Mouse (Mus musculus) intestine, embryonic 16.5 days (tissue): ENCODE results near the gene Cnnm1. TPM values are rescaled to one million over a fixed set of nuclear protein-coding genes. Genes with fewer than 3 reads are reported as not detected.
A peak's percentile ranks its signal among the peaks of the same experiment; 100 is the strongest.
"Not testable (repeated sequence)": the region's sequence is repeated elsewhere in the genome, so short reads cannot be mapped to it uniquely, and the experiment has no call there.

ENCODE experiments used
- ATAC-seq: fragments of 200-750 bp; cut with Nextera tagmentation; 2 replicates; pipeline ENCODE4 v1.8.0; 2017; ENCODE audit warnings: moderate TSS enrichment, moderate library complexity
- H3K27ac ChIP-seq: fragments of 300-500 bp; sonication (generic); 2 replicates; pipeline ENCODE4 v1.5.1; 2014; ENCODE audit warnings: mild to moderate bottlenecking, low read length
- H3K27me3 ChIP-seq: fragments of 300-500 bp; sonication (generic); replicated peaks from 2 replicates; pipeline ENCODE4 v1.6.1; 2014; ENCODE audit warnings: low read length, control low read depth, mixed read lengths; ENCODE audit not compliant: control insufficient read depth, insufficient read depth
- H3K36me3 ChIP-seq: fragments of 300-500 bp; sonication (generic); 2 replicates; pipeline ENCODE4 v1.6.1; 2014; ENCODE audit warnings: low read length, control low read depth; ENCODE audit not compliant: control insufficient read depth, insufficient read depth
- H3K4me1 ChIP-seq: fragments of 300-500 bp; sonication (generic); 2 replicates; pipeline ENCODE4 v1.6.1; 2014; ENCODE audit warnings: low read length, control low read depth, mixed read lengths; ENCODE audit not compliant: control insufficient read depth, insufficient read depth
- H3K4me2 ChIP-seq: fragments of 300-500 bp; sonication (generic); 2 replicates; pipeline ENCODE4 v1.6.1; 2014; ENCODE audit warnings: low read depth, low read length, control low read depth
- H3K4me3 ChIP-seq: fragments of 300-500 bp; sonication (generic); 2 replicates; pipeline ENCODE4 v1.5.1; 2014; ENCODE audit warnings: mild to moderate bottlenecking, low read length
- H3K9ac ChIP-seq: fragments of 300-500 bp; sonication (generic); 2 replicates; pipeline ENCODE4 v1.6.1; 2014; ENCODE audit warnings: low read depth, low read length
- H3K9me3 ChIP-seq: fragments of 300-500 bp; sonication (generic); 2 replicates; pipeline ENCODE4 v1.6.1; 2016; ENCODE audit warnings: low read length, control low read depth; ENCODE audit not compliant: control insufficient read depth
- WGBS: fragments of 180-500 bp; shearing (Covaris S2); extraction: QIAGEN DNeasy Blood & Tissue Kit; methylation state at CpG from one replicate; pipeline ENCODE4 v1.1.7; 2014; 5-methylcytosine and 5-hydroxymethylcytosine counted together
- polyA plus RNA-seq: library from polyadenylated mRNA; unstranded; fragments of >200 nt; fragmentation: Nextera tagmentation; extraction: Ambion mirVana; gene quantifications from 2 replicates; pipeline ENCODE4 v1.2.1, GENCODE M21; 2015

The Cnnm1 gene
- polyA plus RNA-seq, 1 experiment from 2014 or later, result 1.3 TPM

GRCm38 (mm10) chr19:43476063-43476462 lies 35.8 kb downstream of the Cnnm1 start:
- no peaks in the 10 kb centered on the region for H3K9me3 ChIP-seq
- no peaks in the 10 kb centered on the region for H3K27me3 ChIP-seq
- H3K4me1 ChIP-seq, result no peaks in the 10 kb centered on the region; the same call in 1 of the 2 replicates
- no peak for ATAC-seq
- 61% methylated on average over 7 of the region's 7 CpGs for WGBS
- H3K4me2 ChIP-seq, result no peak overlapping the region
- H3K27ac ChIP-seq, result no peak overlapping the region
- H3K36me3 ChIP-seq, result no peaks in the 10 kb centered on the region
- H3K4me3 ChIP-seq, result no peak overlapping the region
- no peak overlapping the region for H3K9ac ChIP-seq

- Histone ChIP-seq H3K27me3 (no peaks in the 10 kb centered on the region), H3K36me3 (no peaks in the 10 kb centered on the region), H3K4me3 (no peak overlapping the region)
Observed at GRCm38 (mm10) chr19:43477436-43477835, 37.2 kb downstream of the Cnnm1 start.

GRCm38 (mm10) chr19:43478891-43479290 lies 38.7 kb downstream of the Cnnm1 start:
- WGBS, result 18% methylated on average over 5 of the region's 5 CpGs
- no peak overlapping the region for H3K4me2 ChIP-seq
- H3K9me3 ChIP-seq, result no peaks in the 10 kb centered on the region

More at GRCm38 (mm10) chr19:43477436-43477835, 37.2 kb downstream of the Cnnm1 start:
- H3K4me1 ChIP-seq, result no peaks in the 10 kb centered on the region; the same call in 1 of the 2 replicates
- H3K9me3 ChIP-seq, result no peaks in the 10 kb centered on the region
- no peak overlapping the region for H3K4me2 ChIP-seq
- no peak overlapping the region for H3K27ac ChIP-seq
- no peak overlapping the region for H3K9ac ChIP-seq
- ATAC-seq, result no peak
- WGBS, result 85% methylated on average over 5 of the region's 5 CpGs

GRCm38 (mm10) chr19:43479431-43479830 lies 39.2 kb downstream of the Cnnm1 start:
- H3K4me1 ChIP-seq, result no peaks in the 10 kb centered on the region; the same call in 1 of the 2 replicates
- no peak for ATAC-seq

More at GRCm38 (mm10) chr19:43478891-43479290, 38.7 kb downstream of the Cnnm1 start:
- H3K4me1 ChIP-seq, result no peaks in the 10 kb centered on the region; the same call in 1 of the 2 replicates
- no peaks in the 10 kb centered on the region for H3K27me3 ChIP-seq
- H3K4me3 ChIP-seq, result no peak overlapping the region
- H3K36me3 ChIP-seq, result no peaks in the 10 kb centered on the region
- H3K27ac ChIP-seq, result no peak overlapping the region
- 0 out of 2 replicates have a peak, but pooled peaks have one; percentile 46 for ATAC-seq
- H3K9ac ChIP-seq, result no peak overlapping the region

GRCm38 (mm10) chr19:43480512-43480911 lies 40.3 kb downstream of the Cnnm1 start:
- no peak overlapping the region for H3K4me2 ChIP-seq
- H3K4me1 ChIP-seq, result no peaks in the 10 kb centered on the region; the same call in 1 of the 2 replicates
- no peaks in the 10 kb centered on the region for H3K36me3 ChIP-seq
- no peaks in the 10 kb centered on the region for H3K27me3 ChIP-seq
- no peak for ATAC-seq
- no peak overlapping the region for H3K4me3 ChIP-seq
- no peaks in the 10 kb centered on the region for H3K9me3 ChIP-seq
- 57% methylated on average over 9 of the region's 9 CpGs for WGBS
- H3K27ac ChIP-seq, result no peak overlapping the region
- H3K9ac ChIP-seq, result no peak overlapping the region

More at GRCm38 (mm10) chr19:43479431-43479830, 39.2 kb downstream of the Cnnm1 start:
- Histone ChIP-seq H3K9me3 (no peaks in the 10 kb centered on the region), H3K9ac (no peak overlapping the region), H3K27me3 (no peaks in the 10 kb centered on the region), H3K4me3 (no peak overlapping the region), H3K36me3 (no peaks in the 10 kb centered on the region), H3K4me2 (no peak overlapping the region), H3K27ac (no peak overlapping the region)
- WGBS, result 77% methylated on average over 5 of the region's 5 CpGs

- no peak overlapping the region for H3K4me2 ChIP-seq
- H3K9me3 ChIP-seq, result no peaks in the 10 kb centered on the region
- no peaks in the 10 kb centered on the region for H3K4me1 ChIP-seq
- H3K36me3 ChIP-seq, result no peaks in the 10 kb centered on the region
- no peak for ATAC-seq
- H3K27ac ChIP-seq, result no peak overlapping the region
- no peak overlapping the region for H3K4me3 ChIP-seq
- WGBS, result 37% methylated on average over 3 of the region's 3 CpGs
- no peaks in the 10 kb centered on the region for H3K27me3 ChIP-seq
- no peak overlapping the region for H3K9ac ChIP-seq
Observed at GRCm38 (mm10) chr19:43487429-43487828, 47.2 kb downstream of the Cnnm1 start.

- not testable (repeated sequence) for H3K27me3 ChIP-seq, H3K9ac ChIP-seq, H3K4me1 ChIP-seq, H3K4me2 ChIP-seq, H3K9me3 ChIP-seq, H3K36me3 ChIP-seq
- 76% methylated on average over 1 of the region's 1 CpGs for WGBS
- H3K4me3 ChIP-seq, result peak overlapping the region; percentile 4; the same call in 1 of the 2 replicates
- peak; percentile 47 for ATAC-seq
- peak overlapping the region; percentile 74 for H3K27ac ChIP-seq
Observed at GRCm38 (mm10) chr19:43493316-43493715, 53.1 kb downstream of the Cnnm1 start.

GRCm38 (mm10) chr19:43493878-43494277 lies 53.6 kb downstream of the Cnnm1 start:
- H3K36me3 ChIP-seq, result peaks cover 4% of the 10 kb centered on the region; the same call in 1 of the 2 replicates
- peak overlapping the region; percentile 4; the same call in 1 of the 2 replicates for H3K4me3 ChIP-seq
- no peak overlapping the region for H3K9ac ChIP-seq
- 0 out of 2 replicates have a peak overlapping the region, but pooled peaks have one; percentile 10 for H3K4me2 ChIP-seq
- no peaks in the 10 kb centered on the region for H3K27me3 ChIP-seq
- H3K4me1 ChIP-seq, result peaks cover 3% of the 10 kb centered on the region; the same call in 1 of the 2 replicates
- peak; percentile 68 for ATAC-seq
- H3K27ac ChIP-seq, result peak overlapping the region; percentile 74
- 69% methylated on average over 6 of the region's 6 CpGs for WGBS
- no peaks in the 10 kb centered on the region for H3K9me3 ChIP-seq

GRCm38 (mm10) chr19:43494914-43495313 lies 54.7 kb downstream of the Cnnm1 start:
- H3K9ac ChIP-seq, result 0 out of 2 replicates have a peak overlapping the region, but pooled peaks have one; percentile 15

More at GRCm38 (mm10) chr19:43494914-43495313, 54.7 kb downstream of the Cnnm1 start:
- peak overlapping the region; percentile 19 for H3K4me3 ChIP-seq
- peaks cover 3% of the 10 kb centered on the region; the same call in 1 of the 2 replicates for H3K4me1 ChIP-seq
- H3K9me3 ChIP-seq, result no peaks in the 10 kb centered on the region
- H3K4me2 ChIP-seq, result peak overlapping the region; percentile 35
- 0 out of 2 replicates have a peak, but pooled peaks have one; percentile 3 for ATAC-seq
- no peaks in the 10 kb centered on the region for H3K27me3 ChIP-seq
- WGBS, result 10% methylated on average over 14 of the region's 14 CpGs
- H3K27ac ChIP-seq, result no peak overlapping the region
- peaks cover 6% of the 10 kb centered on the region for H3K36me3 ChIP-seq
